Mouse (Mus musculus): ENCODE measurements at regions not wholly inside any gene's neighbourhood (a gene's known extent, or its start where the extent isn't known, plus 50 kb on each side); places are given as distances from the start of the nearest gene placed in this dataset.
"Not testable (repeated sequence)": the region's sequence is repeated elsewhere in the genome, so short reads cannot be mapped to it uniquely, and the experiment has no call there.

DNA sequence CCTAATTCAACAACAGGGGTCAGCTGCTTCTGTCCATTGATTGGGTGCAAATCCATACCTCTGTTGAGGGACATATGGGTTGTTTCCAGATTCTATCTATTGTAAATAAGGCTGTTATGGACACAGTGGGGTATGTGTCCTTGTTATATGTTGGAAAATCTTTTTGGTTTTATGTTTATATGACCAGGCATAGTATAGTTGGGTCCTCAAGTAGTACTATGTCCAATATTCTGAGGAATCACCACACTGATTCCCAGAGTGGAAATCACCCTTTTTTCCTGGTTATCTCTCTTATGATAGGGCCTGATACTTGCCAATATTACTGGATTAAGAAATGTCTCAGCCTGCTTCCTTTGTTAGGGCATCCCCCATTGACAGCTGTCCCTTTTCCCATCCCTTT is 1471.0 kb downstream of the Kcnt2 start:
- no peaks in the 10 kb centered on the region for H3K27me3 ChIP-seq (replicated peaks; ENCODE audit: low read depth, poor library complexity, severe bottlenecking)
- no peaks in the 10 kb centered on the region for H3K9me3 ChIP-seq
- DNase-seq (ENCODE audit: low spot score) = no peak
- no peak overlapping the region for H3K4me3 ChIP-seq
- H3K27ac ChIP-seq (replicated peaks) = no peak overlapping the region
- H3K36me3 ChIP-seq (replicated peaks) = no peaks in the 10 kb centered on the region
- H3K4me1 ChIP-seq = no peaks in the 10 kb centered on the region; the same call in 1 of the 2 replicates

GRCm38 (mm10) chr1:141717510-141717909 is 1471.6 kb downstream of the Kcnt2 start:
- DNase-seq (ENCODE audit: low spot score) = no peak
- Histone ChIP-seq H3K9me3 (no peaks in the 10 kb centered on the region), H3K27me3 (replicated peaks; ENCODE audit: low read depth, poor library complexity, severe bottlenecking) (no peaks in the 10 kb centered on the region), H3K27ac (replicated peaks) (no peak overlapping the region), H3K4me1 (no peaks in the 10 kb centered on the region; the same call in 1 of the 2 replicates), H3K4me3 (no peak overlapping the region), H3K36me3 (replicated peaks) (no peaks in the 10 kb centered on the region)
- WGBS = 43% methylated on average over 6 of the region's 6 CpGs

DNA sequence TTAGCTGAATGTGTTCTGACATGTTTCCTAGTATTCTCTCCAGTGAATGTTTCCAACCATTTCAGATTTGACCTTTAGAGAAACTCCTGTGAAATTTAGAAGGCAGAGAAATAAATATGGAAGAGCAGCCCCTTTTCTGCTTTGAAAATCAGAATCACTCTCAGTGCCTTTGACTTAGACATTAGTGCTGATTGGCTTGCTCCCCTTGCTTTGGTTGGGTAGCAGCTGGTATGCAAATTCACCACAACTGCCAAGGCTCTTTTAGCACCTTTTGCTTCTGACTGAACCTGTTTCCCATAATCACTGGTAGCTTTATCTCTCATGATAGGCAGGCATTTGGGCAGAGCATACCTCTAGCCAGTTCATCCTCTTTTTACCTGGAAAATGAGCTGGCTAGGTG is 1495.3 kb downstream of the Kcnt2 start:
- H3K9me3 ChIP-seq = no peaks in the 10 kb centered on the region
- no peak overlapping the region for H3K4me3 ChIP-seq
- H3K27ac ChIP-seq (replicated peaks) = no peak overlapping the region
- no peaks in the 10 kb centered on the region for H3K4me1 ChIP-seq
- H3K36me3 ChIP-seq (replicated peaks) = no peaks in the 10 kb centered on the region
- H3K27me3 ChIP-seq (replicated peaks; ENCODE audit: low read depth, poor library complexity, severe bottlenecking) = no peaks in the 10 kb centered on the region
- no peak for DNase-seq (ENCODE audit: low spot score)

GRCm38 (mm10) chr1:141776059-141776458 is 1530.1 kb downstream of the Kcnt2 start:
- no peaks in the 10 kb centered on the region for H3K27me3 ChIP-seq (replicated peaks; ENCODE audit: low read depth, poor library complexity, severe bottlenecking)
- no peak overlapping the region for H3K27ac ChIP-seq (replicated peaks)
- no peaks in the 10 kb centered on the region for H3K4me1 ChIP-seq
- WGBS = 70% methylated on average over 1 of the region's 1 CpGs
- no peaks in the 10 kb centered on the region for H3K36me3 ChIP-seq (replicated peaks)
- no peaks in the 10 kb centered on the region for H3K9me3 ChIP-seq
- no peak for DNase-seq (ENCODE audit: low spot score)
- no peak overlapping the region for H3K4me3 ChIP-seq

DNA sequence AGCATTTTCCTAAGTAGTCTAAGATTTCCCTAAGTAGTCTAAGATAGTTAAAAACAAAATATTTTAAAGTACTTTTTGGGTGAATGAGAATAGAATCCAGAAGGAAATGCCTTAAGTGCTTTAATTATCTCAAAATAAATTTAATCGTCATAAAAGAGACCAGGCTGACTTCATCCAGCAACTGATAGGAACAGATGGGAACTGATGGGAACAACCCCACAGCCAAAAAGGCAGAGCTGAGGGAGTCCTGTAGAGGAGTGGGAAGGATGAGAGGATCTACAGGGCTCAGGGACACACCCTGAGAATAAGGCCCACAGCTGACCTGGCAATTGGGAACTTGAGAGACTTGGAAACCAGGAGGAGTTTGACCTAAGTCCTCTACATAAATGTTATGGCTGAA is 1537.4 kb downstream of the Kcnt2 start:
- Histone ChIP-seq H3K27ac (replicated peaks) (no peak overlapping the region), H3K36me3 (replicated peaks) (no peaks in the 10 kb centered on the region), H3K27me3 (replicated peaks; ENCODE audit: low read depth, poor library complexity, severe bottlenecking) (no peaks in the 10 kb centered on the region), H3K9me3 (no peaks in the 10 kb centered on the region), H3K4me3 (no peak overlapping the region), H3K4me1 (no peaks in the 10 kb centered on the region)
- WGBS = 90% methylated on average over 1 of the region's 1 CpGs
- no peak for DNase-seq (ENCODE audit: low spot score)

DNA sequence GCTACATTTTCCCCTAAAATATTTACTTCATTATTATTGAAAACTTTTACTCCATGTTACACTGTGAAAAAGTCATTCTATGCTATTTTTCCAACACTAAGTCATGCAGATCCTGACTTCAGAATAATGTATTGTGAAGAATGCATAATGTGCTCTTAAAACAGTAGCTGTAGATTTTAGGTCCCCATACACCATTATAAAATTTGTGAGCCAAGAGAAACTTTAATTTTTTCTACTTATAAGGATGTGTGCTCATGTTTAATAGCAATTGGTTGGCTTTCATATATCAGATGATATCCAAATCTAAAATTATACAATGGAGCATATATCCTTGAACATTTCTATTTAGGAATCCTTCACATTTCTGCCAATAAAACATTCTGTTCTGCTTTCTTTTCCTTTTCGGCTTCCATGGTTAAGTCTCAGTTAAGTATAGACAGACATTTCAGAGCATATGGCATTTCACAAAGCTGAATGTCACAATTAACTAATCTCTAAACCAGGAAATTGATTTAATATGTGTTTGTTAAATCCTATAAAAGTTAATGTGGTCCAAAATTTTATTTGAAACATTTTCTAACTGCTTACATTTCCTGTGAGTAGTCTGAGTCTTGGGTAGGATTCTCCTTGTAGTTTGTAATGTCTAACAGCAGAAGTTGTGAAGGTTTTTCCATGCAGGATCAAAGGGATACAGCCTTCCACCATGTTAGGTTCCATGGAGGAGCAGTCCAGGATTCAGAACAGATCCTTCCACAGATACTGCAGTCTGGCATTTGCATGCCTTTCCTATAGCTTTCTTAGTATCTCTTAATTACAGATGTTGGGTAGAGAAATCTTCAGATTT is 1567.6 kb downstream of the Kcnt2 start:
- Histone ChIP-seq H3K9me3 (no peaks in the 10 kb centered on the region), H3K4me3 (no peak overlapping the region), H3K27me3 (replicated peaks; ENCODE audit: low read depth, poor library complexity, severe bottlenecking) (no peaks in the 10 kb centered on the region), H3K4me1 (no peaks in the 10 kb centered on the region), H3K36me3 (replicated peaks) (no peaks in the 10 kb centered on the region), H3K27ac (replicated peaks) (no peak overlapping the region)
- DNase-seq (ENCODE audit: low spot score) = no peak
- 87% methylated on average over 1 of the region's 1 CpGs for WGBS

- no peak for DNase-seq (ENCODE audit: low spot score)
- Histone ChIP-seq H3K36me3 (replicated peaks) (no peaks in the 10 kb centered on the region), H3K27ac (replicated peaks) (no peak overlapping the region), H3K9me3 (no peaks in the 10 kb centered on the region), H3K27me3 (replicated peaks; ENCODE audit: low read depth, poor library complexity, severe bottlenecking) (no peaks in the 10 kb centered on the region), H3K4me1 (no peaks in the 10 kb centered on the region), H3K4me3 (no peak overlapping the region)
These were observed 1585.5 kb downstream of the Kcnt2 start for GRCm38 (mm10) chr1:141831444-141831843.

DNA sequence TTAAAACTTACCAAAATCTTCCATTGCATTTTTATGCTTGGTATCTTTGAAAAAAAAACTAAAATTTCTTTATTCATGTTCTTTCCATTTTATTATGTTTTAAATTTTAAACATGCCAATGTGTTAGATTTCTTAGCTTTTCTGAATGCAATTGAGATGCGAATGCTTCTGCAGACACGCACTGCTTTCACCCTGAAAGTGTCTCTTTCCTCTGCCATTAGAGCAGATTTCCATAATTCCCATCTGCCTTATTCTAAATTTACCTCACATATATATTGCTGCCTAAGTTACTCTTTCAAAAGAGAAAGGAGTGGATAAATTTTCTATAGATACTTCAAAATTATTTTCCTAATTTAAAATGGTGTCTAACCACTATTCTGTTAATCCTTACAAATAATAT is 1596.6 kb downstream of the Kcnt2 start:
- Histone ChIP-seq H3K27ac (replicated peaks) (no peak overlapping the region), H3K4me1 (no peaks in the 10 kb centered on the region)
- 89% methylated on average over 2 of the region's 2 CpGs for WGBS

DNA sequence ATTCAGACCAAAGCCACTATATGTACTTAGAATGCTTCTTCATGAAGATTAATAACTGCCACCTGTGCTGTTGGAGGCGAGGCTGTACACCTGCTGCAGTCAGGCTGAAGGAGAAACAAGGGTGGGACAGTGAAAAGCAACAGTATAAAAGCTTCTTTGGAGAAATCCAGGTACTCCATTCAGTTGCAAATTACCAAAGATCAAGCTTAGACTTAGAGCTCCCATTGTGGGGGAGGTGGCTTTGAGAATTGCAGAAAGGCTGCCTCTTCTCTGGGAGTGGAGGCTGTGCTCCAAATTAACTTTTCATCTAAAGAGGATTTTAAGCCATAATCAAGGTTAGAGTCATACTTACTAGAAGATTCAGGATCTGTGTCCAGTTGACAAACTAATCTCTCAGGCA is 1607.9 kb downstream of the Kcnt2 start:
- H3K4me3 ChIP-seq; H3K27ac ChIP-seq (replicated peaks); H3K9me3 ChIP-seq; H3K4me1 ChIP-seq; H3K36me3 ChIP-seq (replicated peaks); H3K27me3 ChIP-seq (replicated peaks; ENCODE audit: low read depth, poor library complexity, severe bottlenecking); DNase-seq (ENCODE audit: low spot score): not testable (repeated sequence)
- WGBS = 73% methylated on average over 1 of the region's 1 CpGs

More for the DNA sequence above, 1596.6 kb downstream of the Kcnt2 start:
- no peak for DNase-seq (ENCODE audit: low spot score)
- H3K36me3 ChIP-seq (replicated peaks) = no peaks in the 10 kb centered on the region
- no peaks in the 10 kb centered on the region for H3K27me3 ChIP-seq (replicated peaks; ENCODE audit: low read depth, poor library complexity, severe bottlenecking)
- no peak overlapping the region for H3K4me3 ChIP-seq
- H3K9me3 ChIP-seq = no peaks in the 10 kb centered on the region

GRCm38 (mm10) chr1:141884356-141884755 is 1638.4 kb downstream of the Kcnt2 start:
- H3K9me3 ChIP-seq = no peaks in the 10 kb centered on the region
- no peaks in the 10 kb centered on the region for H3K27me3 ChIP-seq (replicated peaks; ENCODE audit: low read depth, poor library complexity, severe bottlenecking)
- WGBS = 81% methylated on average over 4 of the region's 4 CpGs
- H3K4me1 ChIP-seq = no peaks in the 10 kb centered on the region
- no peak overlapping the region for H3K4me3 ChIP-seq
- no peak overlapping the region for H3K27ac ChIP-seq (replicated peaks)
- H3K36me3 ChIP-seq (replicated peaks) = no peaks in the 10 kb centered on the region
- DNase-seq (ENCODE audit: low spot score) = no peak

- Histone ChIP-seq H3K4me3 (no peak overlapping the region), H3K9me3 (no peaks in the 10 kb centered on the region), H3K36me3 (replicated peaks) (no peaks in the 10 kb centered on the region), H3K27me3 (replicated peaks; ENCODE audit: low read depth, poor library complexity, severe bottlenecking) (no peaks in the 10 kb centered on the region), H3K4me1 (no peaks in the 10 kb centered on the region), H3K27ac (replicated peaks) (no peak overlapping the region)
- WGBS = 82% methylated on average over 8 of the region's 8 CpGs
- no peak for DNase-seq (ENCODE audit: low spot score)
These were observed 1652.0 kb downstream of the Kcnt2 start for GRCm38 (mm10) chr1:141897924-141898455.

- no peak for DNase-seq (ENCODE audit: low spot score)
- no peaks in the 10 kb centered on the region for H3K36me3 ChIP-seq (replicated peaks)
- H3K4me1 ChIP-seq = no peaks in the 10 kb centered on the region
- no peak overlapping the region for H3K27ac ChIP-seq (replicated peaks)
- H3K4me3 ChIP-seq = no peak overlapping the region
- 88% methylated on average over 7 of the region's 7 CpGs for WGBS
- H3K27me3 ChIP-seq (replicated peaks; ENCODE audit: low read depth, poor library complexity, severe bottlenecking) = no peaks in the 10 kb centered on the region
- H3K9me3 ChIP-seq = no peaks in the 10 kb centered on the region
These were observed 1665.9 kb downstream of the Kcnt2 start for GRCm38 (mm10) chr1:141911714-141912398.

GRCm38 (mm10) chr1:141926194-141926593 is 1680.2 kb downstream of the Kcnt2 start:
- Histone ChIP-seq H3K27ac (replicated peaks) (no peak overlapping the region), H3K4me1 (no peaks in the 10 kb centered on the region), H3K9me3 (no peaks in the 10 kb centered on the region), H3K27me3 (replicated peaks; ENCODE audit: low read depth, poor library complexity, severe bottlenecking) (no peaks in the 10 kb centered on the region), H3K4me3 (no peak overlapping the region), H3K36me3 (replicated peaks) (no peaks in the 10 kb centered on the region)
- no peak for DNase-seq (ENCODE audit: low spot score)
- 90% methylated on average over 1 of the region's 1 CpGs for WGBS
